Mouse (Mus musculus) C2C12 (cell line): ENCODE results near the gene Hmgb1.

ENCODE experiments used
- CEBPB ChIP-seq: IDR thresholded peaks from one replicate; pipeline ENCODE4 v1.6.1; 2011; ENCODE audit warnings: low read depth, mild to moderate bottlenecking, control low read depth, moderate library complexity
- CTCF ChIP-seq: IDR thresholded peaks from one replicate; pipeline ENCODE4 v1.5.1; 2011; ENCODE audit not compliant: control insufficient read depth, insufficient read depth, insufficient read length
- MAX ChIP-seq: IDR thresholded peaks from one replicate; pipeline ENCODE4 v1.6.1; 2011; ENCODE audit warnings: mild to moderate bottlenecking, control low read depth
- MYOD1 ChIP-seq: IDR thresholded peaks from one replicate; pipeline ENCODE4 v1.6.1; 2011; ENCODE audit warnings: low read depth; ENCODE audit not compliant: control insufficient read depth, insufficient read length
- MYOG ChIP-seq: IDR thresholded peaks from one replicate; pipeline ENCODE4 v1.6.1; 2011; ENCODE audit not compliant: control insufficient read depth, insufficient read length; ENCODE audit errors: extremely low read depth
- USF1 ChIP-seq: IDR thresholded peaks from one replicate; pipeline ENCODE4 v1.6.1; 2011; ENCODE audit warnings: low read depth, mild to moderate bottlenecking, control low read depth, moderate library complexity

- no peak for TF ChIP-seq CTCF
- TF ChIP-seq MAX = no peak
- TF ChIP-seq USF1 = no peak
- TF ChIP-seq CEBPB = no peak
- no peak for TF ChIP-seq MYOG
- TF ChIP-seq MYOD1 = no peak
Observed at GRCm38 (mm10) chr5:149009111-149009510, 175.2 kb downstream of the Hmgb1 start.
